Mouse (Mus musculus): ENCODE measurements at regions not wholly inside any gene's neighbourhood (a gene's known extent, or its start where the extent isn't known, plus 50 kb on each side); places are given as distances from the start of the nearest gene placed in this dataset.

- TF ChIP-seq CTCF (IDR thresholded peaks at IDR 0.05; ENCODE audit: borderline replicate concordance, insufficient read depth, low read length): no peak
- TF ChIP-seq POLR2A (IDR thresholded peaks at IDR 0.05; ENCODE audit: low read depth, low read length): no peak
Measured at GRCm38 (mm10) chr9:117892601-117893000, 147.7 kb upstream of the Azi2 start.

Measured in embryonic fibroblast, embryonic 13.5 days (primary cell).